Mouse (Mus musculus) cerebellum, adult 2 months (tissue): ENCODE data around the gene 4930539E08Rik. TPM values are rescaled to one million over a fixed set of nuclear protein-coding genes. Genes with fewer than 3 reads are reported as not detected.

Experiments
- DNase-seq, 2 experiments: peaks; one replicate each; pipeline ENCODE4 v3.0.0; 2021
- H3K27ac ChIP-seq: fragments of 200-500 bp; 2 replicates; pipeline ENCODE4 v1.5.1; 2012; ENCODE audit warnings: low read length, control low read depth, inconsistent platforms; ENCODE audit not compliant: insufficient read depth
- H3K27me3 ChIP-seq: fragments of 200-500 bp; 2 replicates; pipeline ENCODE4 v1.6.1; 2012; ENCODE audit warnings: inconsistent platforms, mild to moderate bottlenecking, low read length, moderate library complexity; ENCODE audit not compliant: control insufficient read depth, insufficient read depth
- H3K4me1 ChIP-seq: fragments of 200-500 bp; 2 replicates; pipeline ENCODE4 v1.6.1; 2011; ENCODE audit warnings: low read length; ENCODE audit not compliant: control insufficient read depth, insufficient read depth
- H3K4me3 ChIP-seq: fragments of 200-500 bp; replicated peaks from 2 replicates; pipeline ENCODE3; 2011; ENCODE audit warnings: mild to moderate bottlenecking, low read depth, low read length, control low read depth; ENCODE audit not compliant: insufficient read depth
- CTCF ChIP-seq: fragments of 200-500 bp; IDR thresholded peaks from 2 replicates; pipeline ENCODE4 v1.5.1; 2011; ENCODE audit warnings: low read depth, mild to moderate bottlenecking, control low read depth, low read length, moderate library complexity, borderline replicate concordance; ENCODE audit not compliant: insufficient read depth
- POLR2A ChIP-seq: fragments of 200-500 bp; IDR thresholded peaks from 2 replicates; pipeline ENCODE4 v1.6.1; 2011; ENCODE audit warnings: low read length, control low read depth, borderline replicate concordance; ENCODE audit not compliant: insufficient read depth
- WGBS: fragments of 180-500 bp; shearing (Covaris S2); methylation state at CpG from one replicate; pipeline ENCODE4 v1.1.7; 2018; 5-methylcytosine and 5-hydroxymethylcytosine counted together
- polyA plus RNA-seq: library from polyadenylated mRNA; depleted of rRNA; stranded (reverse); fragments of >200 nt; gene quantifications from 2 replicates; pipeline ENCODE4 v1.2.3, GENCODE M21; 2012

The 4930539E08Rik gene
- polyA plus RNA-seq, 1 experiment, result 0.36 TPM

- Histone ChIP-seq H3K4me1 (peaks cover 7% of the 10 kb centered on the region), H3K27ac (no peak overlapping the region), H3K27me3 (no peaks in the 10 kb centered on the region), H3K4me3 (no peak overlapping the region)
- no peak for TF ChIP-seq CTCF
- TF ChIP-seq POLR2A, result no peak
- no peak for DNase-seq
- 77% methylated on average over 5 of the region's 5 CpGs for whole genome bisulfite sequencing
These were observed 44.7 kb downstream of the 4930539E08Rik start for GRCm38 (mm10) chr17:28870435-28870834.

GRCm38 (mm10) chr17:28869412-28870110 lies 45.6 kb downstream of the 4930539E08Rik start:
- H3K27me3 ChIP-seq, result no peaks in the 10 kb centered on the region
- TF ChIP-seq POLR2A (no peak), CTCF (no peak)
- no peaks in the 10 kb centered on the region for H3K4me1 ChIP-seq
- DNase-seq, result no peak
- no peak overlapping the region for H3K4me3 ChIP-seq
- 70% methylated on average over 9 of the region's 9 CpGs for WGBS
- H3K27ac ChIP-seq, result no peak overlapping the region

- TF ChIP-seq CTCF (no peak), POLR2A (no peak)
- Histone ChIP-seq H3K27me3 (no peaks in the 10 kb centered on the region), H3K4me1 (no peaks in the 10 kb centered on the region), H3K4me3 (no peak overlapping the region), H3K27ac (no peak overlapping the region)
- no peak for DNase-seq
- whole genome bisulfite sequencing, result 78% methylated on average over 4 of the region's 4 CpGs
These were observed 47.7 kb downstream of the 4930539E08Rik start for GRCm38 (mm10) chr17:28867381-28867780.

- no peak for DNase-seq
- Histone ChIP-seq H3K27me3 (no peaks in the 10 kb centered on the region), H3K4me1 (no peaks in the 10 kb centered on the region), H3K27ac (no peak overlapping the region), H3K4me3 (no peak overlapping the region)
- TF ChIP-seq POLR2A (no peak), CTCF (no peak)
These were observed 48.2 kb downstream of the 4930539E08Rik start for GRCm38 (mm10) chr17:28866921-28867320.

GRCm38 (mm10) chr17:28864464-28864863 lies 50.7 kb downstream of the 4930539E08Rik start:
- no peak overlapping the region for H3K27ac ChIP-seq
- H3K4me3 ChIP-seq, result no peak overlapping the region
- DNase-seq, result no peak
- 86% methylated on average over 6 of the region's 6 CpGs for WGBS
- no peak for TF ChIP-seq POLR2A
- no peak for TF ChIP-seq CTCF
- no peaks in the 10 kb centered on the region for H3K27me3 ChIP-seq
- no peaks in the 10 kb centered on the region for H3K4me1 ChIP-seq

- H3K27ac ChIP-seq, result no peak overlapping the region
- WGBS, result 64% methylated on average over 7 of the region's 7 CpGs
These were observed 51.2 kb downstream of the 4930539E08Rik start for GRCm38 (mm10) chr17:28863926-28864325.

GRCm38 (mm10) chr17:28858205-28858604 lies 56.9 kb downstream of the 4930539E08Rik start, which contains the start of gene Pnpla1:
Gene Pnpla1 (plus strand): TSS chr17:28858411.
- H3K27me3 ChIP-seq, result no peaks in the 10 kb centered on the region
- 35% methylated on average over 12 of the region's 12 CpGs for WGBS
- no peak for TF ChIP-seq POLR2A
- no peak for TF ChIP-seq CTCF
- H3K4me1 ChIP-seq, result no peaks in the 10 kb centered on the region
- H3K4me3 ChIP-seq, result no peak within 1 kb of the TSS
- DNase-seq, result no peak
- no peak within 1 kb of the TSS for H3K27ac ChIP-seq

More at GRCm38 (mm10) chr17:28863926-28864325, 51.2 kb downstream of the 4930539E08Rik start:
- TF ChIP-seq CTCF (no peak), POLR2A (no peak)
- no peaks in the 10 kb centered on the region for H3K27me3 ChIP-seq
- no peak overlapping the region for H3K4me3 ChIP-seq
- DNase-seq, result no peak
- H3K4me1 ChIP-seq, result no peaks in the 10 kb centered on the region

GRCm38 (mm10) chr17:28856030-28856429 lies 59.1 kb downstream of the 4930539E08Rik start:
- Histone ChIP-seq H3K27me3 (no peaks in the 10 kb centered on the region), H3K4me3 (no peak overlapping the region), H3K4me1 (no peaks in the 10 kb centered on the region), H3K27ac (no peak overlapping the region)
- 70% methylated on average over 3 of the region's 3 CpGs for WGBS
- DNase-seq, result no peak
- TF ChIP-seq CTCF, result no peak
- no peak for TF ChIP-seq POLR2A
